16 mouse cellular contexts compared by ENCODE assay signal in the genomic region with DNA sequence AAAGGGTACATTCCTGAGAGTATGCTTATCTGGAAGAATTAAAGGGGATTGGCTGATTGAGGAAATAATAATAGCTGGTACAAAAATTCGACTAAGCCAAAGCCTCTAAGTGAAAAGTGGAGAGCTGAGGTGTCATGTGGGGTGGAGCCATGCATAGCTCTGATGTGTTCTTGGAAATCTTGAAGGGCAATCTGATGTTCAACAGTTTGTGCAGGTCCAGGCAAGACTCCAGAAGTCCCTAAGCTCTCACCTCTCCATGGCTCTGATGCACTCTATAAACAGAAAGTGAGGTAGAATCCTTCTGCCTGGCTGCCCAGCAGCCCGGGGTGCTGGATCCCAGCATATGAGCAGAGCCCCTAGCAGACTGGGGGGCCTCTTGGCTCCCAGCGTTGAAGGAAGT. TPM values are rescaled to one million over a fixed set of nuclear protein-coding genes. Genes with fewer than 3 reads are reported as not detected.
"Had no signal": no experiment of that assay in that cellular context is flagged by ENCODE, and none has a peak within 500 bp of the region (broad histone marks: within the 10 kb centered on the region; RNA-seq: fewer than 3 reads in every experiment).

No protein-coding gene starts in this region.

- H3K9me3 ChIP-seq: kidney, embryonic 15.5 days; liver, embryonic 12.5 days; lung, embryonic 15.5 days; megakaryocyte, embryonic 14.5 days; midbrain, embryonic 15.5 days; neural tube, embryonic 12.5 days had no signal

- DNase-seq: kidney, postnatal 14 days; layer of hippocampus, adult 9-11 months; layer of hippocampus, postnatal 36 days; lung, postnatal 14 days; thymus, adult 2 months; thymus, postnatal 25 days had no signal

- H3K4me1 ChIP-seq: liver, embryonic 12.5 days; midbrain, embryonic 15.5 days; neural tube, embryonic 12.5 days had no signal

- H3K4me3 ChIP-seq: kidney, embryonic 15.5 days; liver, embryonic 12.5 days; lung, embryonic 15.5 days; megakaryocyte, embryonic 14.5 days; midbrain, embryonic 15.5 days; neural tube, embryonic 12.5 days had no signal

- H3K9ac ChIP-seq: kidney, embryonic 15.5 days; liver, embryonic 12.5 days; lung, embryonic 15.5 days; midbrain, embryonic 15.5 days; neural tube, embryonic 12.5 days had no signal

- ATAC-seq: liver, embryonic 12.5 days; midbrain, embryonic 15.5 days had no signal

- H3K36me3 ChIP-seq: kidney, embryonic 15.5 days; liver, embryonic 12.5 days; lung, embryonic 15.5 days; midbrain, embryonic 15.5 days; neural tube, embryonic 12.5 days had no signal

- H3K27ac ChIP-seq: kidney, embryonic 15.5 days; liver, embryonic 12.5 days; lung, embryonic 15.5 days; macrophage; midbrain, embryonic 15.5 days; neural tube, embryonic 12.5 days had no signal

- H3K4me2 ChIP-seq: kidney, embryonic 15.5 days; liver, embryonic 12.5 days; lung, embryonic 15.5 days; midbrain, embryonic 11.5 days; midbrain, embryonic 15.5 days; neural tube, embryonic 12.5 days had no signal

- H3K27me3 ChIP-seq: kidney, embryonic 15.5 days; liver, embryonic 12.5 days; lung, embryonic 15.5 days; megakaryocyte, embryonic 14.5 days; midbrain, embryonic 15.5 days; neural tube, embryonic 12.5 days had no signal

RNA-seq across cellular contexts. Expression of gene Cers3, which starts 27.4 kb away (rescaled TPM):
- total RNA-seq: monocyte, adult 5-6 weeks; neutrophil, adult 5-6 weeks had no signal
- polyA plus RNA-seq: macrophage had no signal
